Mouse (Mus musculus) hindbrain, embryonic 16.5 days (tissue): Measurements from ENCODE around the gene Arl8b. TPM values are rescaled to one million over a fixed set of nuclear protein-coding genes. Genes with fewer than 3 reads are reported as not detected.
A peak's percentile ranks its signal among the peaks of the same experiment; 100 is the strongest.

Experiments
- ATAC-seq: fragments of 200-750 bp; cut with Nextera tagmentation; 2 replicates; pipeline ENCODE4 v1.8.0; 2017; ENCODE audit warnings: moderate TSS enrichment, moderate library complexity
- H3K27ac ChIP-seq: fragments of 300-500 bp; sonication (generic); 2 replicates; pipeline ENCODE4 v1.5.1; 2014; ENCODE audit warnings: low read depth, mild to moderate bottlenecking, control low read depth, low read length, moderate library complexity
- H3K27me3 ChIP-seq: fragments of 300-500 bp; sonication (generic); replicated peaks from 2 replicates; pipeline ENCODE4 v1.6.1; 2014; ENCODE audit warnings: low read length; ENCODE audit not compliant: control insufficient read depth, insufficient read depth
- H3K36me3 ChIP-seq: fragments of 300-500 bp; sonication (generic); 2 replicates; pipeline ENCODE4 v1.6.1; 2014; ENCODE audit warnings: mild to moderate bottlenecking, low read length, moderate library complexity, mixed read lengths; ENCODE audit not compliant: control insufficient read depth, insufficient read depth
- H3K4me1 ChIP-seq: fragments of 300-500 bp; sonication (generic); 2 replicates; pipeline ENCODE4 v1.6.1; 2014; ENCODE audit warnings: low read depth, low read length; ENCODE audit not compliant: control insufficient read depth, insufficient read depth
- H3K4me2 ChIP-seq: fragments of 300-500 bp; sonication (generic); 2 replicates; pipeline ENCODE4 v1.6.1; 2014; ENCODE audit warnings: mild to moderate bottlenecking, low read length, control low read depth, moderate library complexity
- H3K4me3 ChIP-seq: fragments of 300-500 bp; sonication (generic); 2 replicates; pipeline ENCODE4 v1.5.1; 2014; ENCODE audit warnings: mild to moderate bottlenecking, low read length, control low read depth, moderate library complexity
- H3K9ac ChIP-seq: fragments of 300-500 bp; sonication (generic); 2 replicates; pipeline ENCODE4 v1.6.1; 2014; ENCODE audit warnings: low read depth, mild to moderate bottlenecking, control low read depth, low read length, moderate library complexity
- H3K9me3 ChIP-seq: fragments of 300-500 bp; sonication (generic); 2 replicates; pipeline ENCODE4 v1.6.1; 2014; ENCODE audit warnings: mild to moderate bottlenecking, low read length, moderate library complexity; ENCODE audit not compliant: control insufficient read depth
- WGBS: fragments of 180-500 bp; shearing (Covaris S2); extraction: QIAGEN DNeasy Blood & Tissue Kit; methylation state at CpG from one replicate; pipeline ENCODE4 v1.1.7; 2014; 5-methylcytosine and 5-hydroxymethylcytosine counted together
- polyA plus RNA-seq: library from polyadenylated mRNA; unstranded; fragments of >200 nt; fragmentation: Nextera tagmentation; extraction: Ambion mirVana; gene quantifications from 2 replicates; pipeline ENCODE4 v1.2.1, GENCODE M21; 2015

The Arl8b gene
- 108 and 113 TPM in 2 replicates for polyA plus RNA-seq

- peak within 1 kb of the TSS; percentile 100 for H3K4me3 ChIP-seq
- no peaks in the 10 kb centered on the region for H3K36me3 ChIP-seq
- H3K4me1 ChIP-seq, result peaks cover 22% of the 10 kb centered on the region
- no peaks in the 10 kb centered on the region for H3K27me3 ChIP-seq
- peak within 1 kb of the TSS; percentile 97 for H3K9ac ChIP-seq
- 10% methylated on average over 35 of the region's 36 CpGs for WGBS
- no peaks in the 10 kb centered on the region for H3K9me3 ChIP-seq
- H3K27ac ChIP-seq, result peak within 1 kb of the TSS; percentile 90
- ATAC-seq, result peak; percentile 95
- peak within 1 kb of the TSS; percentile 77 for H3K4me2 ChIP-seq
Measured at GRCm38 (mm10) chr6:108782526-108783183, at the start of gene Arl8b. Arl8b (plus strand) TSS chr6:108783099.

- 55% methylated on average over 9 of the region's 9 CpGs for WGBS
- H3K4me1 ChIP-seq, result no peaks in the 10 kb centered on the region
- no peaks in the 10 kb centered on the region for H3K27me3 ChIP-seq
- H3K36me3 ChIP-seq, result no peaks in the 10 kb centered on the region
- no peak overlapping the region for H3K4me2 ChIP-seq
- H3K4me3 ChIP-seq, result no peak overlapping the region
- no peak overlapping the region for H3K9ac ChIP-seq
- no peaks in the 10 kb centered on the region for H3K9me3 ChIP-seq
- ATAC-seq, result peak; percentile 91
- no peak overlapping the region for H3K27ac ChIP-seq
Measured at GRCm38 (mm10) chr6:108735910-108736750, 46.8 kb upstream of the Arl8b start.

- Histone ChIP-seq H3K36me3 (no peaks in the 10 kb centered on the region), H3K9ac (no peak overlapping the region), H3K4me3 (no peak overlapping the region), H3K9me3 (no peaks in the 10 kb centered on the region), H3K4me2 (no peak overlapping the region), H3K4me1 (no peaks in the 10 kb centered on the region), H3K27me3 (no peaks in the 10 kb centered on the region), H3K27ac (no peak overlapping the region)
- ATAC-seq, result 0 out of 2 replicates have a peak, but pooled peaks have one; percentile 34
- 68% methylated on average over 9 of the region's 9 CpGs for WGBS
Measured at GRCm38 (mm10) chr6:108738463-108739203, 44.3 kb upstream of the Arl8b start.

- Histone ChIP-seq H3K9ac (no peak overlapping the region), H3K4me2 (no peak overlapping the region), H3K4me1 (no peaks in the 10 kb centered on the region), H3K9me3 (no peaks in the 10 kb centered on the region), H3K4me3 (no peak overlapping the region), H3K27ac (no peak overlapping the region), H3K27me3 (no peaks in the 10 kb centered on the region), H3K36me3 (no peaks in the 10 kb centered on the region)
- WGBS, result 79% methylated on average over 4 of the region's 4 CpGs
- no peak for ATAC-seq
Measured at GRCm38 (mm10) chr6:108740579-108740978, 42.3 kb upstream of the Arl8b start.

- ATAC-seq, result no peak
Measured at GRCm38 (mm10) chr6:108743730-108744129, 39.2 kb upstream of the Arl8b start.

GRCm38 (mm10) chr6:108751324-108751723 lies 31.6 kb upstream of the Arl8b start:
- no peak for ATAC-seq
- no peak overlapping the region for H3K27ac ChIP-seq
- no peaks in the 10 kb centered on the region for H3K4me1 ChIP-seq
- no peak overlapping the region for H3K4me3 ChIP-seq
- H3K27me3 ChIP-seq, result no peaks in the 10 kb centered on the region
- H3K9me3 ChIP-seq, result no peaks in the 10 kb centered on the region
- no peaks in the 10 kb centered on the region for H3K36me3 ChIP-seq
- WGBS, result 88% methylated on average over 7 of the region's 7 CpGs
- no peak overlapping the region for H3K4me2 ChIP-seq
- H3K9ac ChIP-seq, result no peak overlapping the region

More at GRCm38 (mm10) chr6:108743730-108744129, 39.2 kb upstream of the Arl8b start:
- Histone ChIP-seq H3K27ac (no peak overlapping the region), H3K27me3 (no peaks in the 10 kb centered on the region), H3K9ac (no peak overlapping the region), H3K36me3 (no peaks in the 10 kb centered on the region), H3K9me3 (no peaks in the 10 kb centered on the region), H3K4me2 (no peak overlapping the region), H3K4me3 (no peak overlapping the region), H3K4me1 (no peaks in the 10 kb centered on the region)
- WGBS, result 87% methylated on average over 5 of the region's 5 CpGs

GRCm38 (mm10) chr6:108752395-108752794 lies 30.5 kb upstream of the Arl8b start:
- Histone ChIP-seq H3K4me3 (no peak overlapping the region), H3K27me3 (no peaks in the 10 kb centered on the region), H3K4me2 (no peak overlapping the region), H3K27ac (no peak overlapping the region), H3K4me1 (no peaks in the 10 kb centered on the region), H3K9me3 (no peaks in the 10 kb centered on the region), H3K9ac (no peak overlapping the region), H3K36me3 (no peaks in the 10 kb centered on the region)
- WGBS, result 74% methylated on average over 5 of the region's 5 CpGs
- no peak for ATAC-seq

- H3K27me3 ChIP-seq, result no peaks in the 10 kb centered on the region
- WGBS, result 95% methylated on average over 1 of the region's 1 CpGs
- no peak overlapping the region for H3K4me2 ChIP-seq
- no peak overlapping the region for H3K27ac ChIP-seq
- no peak overlapping the region for H3K9ac ChIP-seq
- no peak overlapping the region for H3K4me3 ChIP-seq
- H3K36me3 ChIP-seq, result no peaks in the 10 kb centered on the region
- H3K4me1 ChIP-seq, result no peaks in the 10 kb centered on the region
- H3K9me3 ChIP-seq, result no peaks in the 10 kb centered on the region
- no peak for ATAC-seq
Measured at GRCm38 (mm10) chr6:108753536-108753935, 29.4 kb upstream of the Arl8b start.

- Histone ChIP-seq H3K9ac (no peak overlapping the region), H3K4me3 (no peak overlapping the region), H3K27me3 (no peaks in the 10 kb centered on the region), H3K9me3 (no peaks in the 10 kb centered on the region), H3K36me3 (no peaks in the 10 kb centered on the region), H3K4me1 (no peaks in the 10 kb centered on the region), H3K27ac (no peak overlapping the region), H3K4me2 (no peak overlapping the region)
- no peak for ATAC-seq
- 88% methylated on average over 1 of the region's 1 CpGs for WGBS
Measured at GRCm38 (mm10) chr6:108754376-108754775, 28.5 kb upstream of the Arl8b start.
